Mouse (Mus musculus) embryonic fibroblast, embryonic 13.5 days (primary cell): Measurements from ENCODE around the gene Hlx.

ENCODE experiments used
- CTCF ChIP-seq: IDR thresholded peaks from 2 replicates; pipeline ENCODE4 v1.5.1; 2011; ENCODE audit warnings: mild to moderate bottlenecking, control low read depth, low read length, moderate library complexity, borderline replicate concordance; ENCODE audit not compliant: insufficient read depth
- POLR2A ChIP-seq: IDR thresholded peaks from 2 replicates; pipeline ENCODE4 v1.6.1; 2011; ENCODE audit warnings: low read depth, mild to moderate bottlenecking, control low read depth, low read length, moderate library complexity

DNA sequence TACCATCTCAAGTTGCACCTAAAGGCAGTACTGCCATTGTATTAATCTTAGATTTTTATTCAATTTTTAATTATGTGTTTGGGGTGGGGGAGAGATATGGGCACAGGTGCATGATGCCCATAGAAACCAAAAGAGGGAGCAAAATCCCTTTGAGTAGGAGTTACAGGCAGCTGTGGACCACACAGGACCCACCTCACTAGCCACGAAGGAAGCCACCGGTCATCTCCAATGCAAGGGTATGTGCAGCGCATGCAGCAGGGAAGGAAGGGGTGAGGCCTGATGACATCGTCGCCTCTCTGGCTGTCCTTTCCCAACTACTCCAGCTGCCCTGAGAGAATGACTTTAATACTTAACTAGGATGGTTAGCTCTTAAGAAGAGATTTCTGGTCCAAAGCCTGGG is 18.7 kb downstream of the Hlx start:
- TF ChIP-seq POLR2A (no peak), CTCF (no peak)
